Mouse (Mus musculus): ENCODE measurements at regions not wholly inside any gene's neighbourhood (a gene's known extent, or its start where the extent isn't known, plus 50 kb on each side); places are given as distances from the start of the nearest gene placed in this dataset.

DNA sequence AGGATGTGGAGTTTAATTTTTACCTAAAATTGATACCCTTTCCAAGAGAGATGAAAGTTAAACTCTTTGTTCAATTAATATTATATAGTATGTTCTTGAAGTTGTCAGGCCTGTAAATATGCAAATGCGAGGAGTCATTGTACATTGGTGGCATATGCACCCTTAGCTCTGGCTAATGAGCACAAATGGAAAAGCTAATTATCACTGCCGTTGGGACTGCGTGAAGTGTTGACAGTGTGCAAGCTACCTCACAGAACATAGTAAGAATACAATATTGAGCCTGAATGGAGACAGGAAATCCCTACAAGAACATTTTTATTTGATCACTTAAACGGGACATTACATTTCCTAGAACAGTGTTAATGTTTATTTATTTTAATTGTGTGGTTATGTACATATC is 241.5 kb upstream of the Dlgap1 start:
- no peak for TF ChIP-seq CTCF (IDR thresholded peaks at IDR 0.05; ENCODE audit: borderline replicate concordance, extremely low read depth, insufficient read depth, insufficient read length)
- no peak for TF ChIP-seq POLR2A (IDR thresholded peaks at IDR 0.05; ENCODE audit: borderline replicate concordance, extremely low read depth, insufficient read depth, insufficient read length, poor library complexity, severe bottlenecking)
